Mouse (Mus musculus) adipocyte (in vitro differentiated cells): ENCODE measurements at regions not wholly inside any gene's neighbourhood (a gene's known extent, or its start where the extent isn't known, plus 50 kb on each side); places are given as distances from the start of the nearest gene placed in this dataset.
"Not testable (repeated sequence)": the region's sequence is repeated elsewhere in the genome, so short reads cannot be mapped to it uniquely, and the experiment has no call there.

Experiments used
- DNase-seq: peaks from one replicate; pipeline ENCODE4 v3.0.0-alpha.2; 2016; ENCODE audit warnings: low spot score

DNA sequence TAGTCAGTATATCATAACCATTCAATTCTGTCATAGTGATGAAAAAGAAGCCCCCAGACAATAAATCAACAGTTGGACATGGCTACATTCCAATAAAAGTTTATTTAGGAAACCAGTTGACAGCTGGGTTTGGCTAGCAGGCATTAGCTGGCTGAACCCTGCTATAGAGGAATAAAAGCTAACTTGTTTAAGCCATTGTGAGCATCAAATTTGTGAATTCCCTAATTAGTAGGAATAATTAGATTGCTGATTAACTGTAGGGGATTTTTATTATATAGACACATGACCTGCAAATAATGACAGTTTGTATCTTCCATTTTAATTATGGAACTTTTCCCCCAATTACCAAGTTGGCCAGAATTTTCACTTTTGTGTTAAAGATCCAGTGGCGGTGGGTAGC is 659.8 kb downstream of the Rwdd3 start:
- no peak for DNase-seq

GRCm38 (mm10) chr3:120498937-120499336 is 672.6 kb downstream of the Rwdd3 start:
- DNase-seq = no peak

DNA sequence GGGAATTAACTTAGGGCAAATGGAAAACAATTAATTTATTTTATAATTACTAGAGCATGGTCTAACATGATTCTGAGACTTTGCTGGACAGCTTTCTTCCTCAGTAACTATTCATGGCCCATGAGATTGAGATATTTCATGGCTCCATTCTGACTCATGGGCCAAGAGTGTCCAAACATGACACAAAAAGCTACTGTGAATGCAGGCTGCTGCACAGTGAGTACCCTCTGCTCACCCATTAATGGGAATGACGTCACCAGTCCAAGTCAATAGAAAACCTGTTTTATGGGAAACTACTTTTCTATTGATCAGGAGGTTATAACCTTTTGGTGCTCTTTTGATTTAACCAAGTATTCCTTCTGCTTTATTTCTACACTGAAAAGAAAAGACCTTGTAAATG is 693.6 kb downstream of the Rwdd3 start:
- DNase-seq = no peak

GRCm38 (mm10) chr3:120477232-120477631 is 693.0 kb upstream of the Ptbp2 start:
- no peak for DNase-seq

DNA sequence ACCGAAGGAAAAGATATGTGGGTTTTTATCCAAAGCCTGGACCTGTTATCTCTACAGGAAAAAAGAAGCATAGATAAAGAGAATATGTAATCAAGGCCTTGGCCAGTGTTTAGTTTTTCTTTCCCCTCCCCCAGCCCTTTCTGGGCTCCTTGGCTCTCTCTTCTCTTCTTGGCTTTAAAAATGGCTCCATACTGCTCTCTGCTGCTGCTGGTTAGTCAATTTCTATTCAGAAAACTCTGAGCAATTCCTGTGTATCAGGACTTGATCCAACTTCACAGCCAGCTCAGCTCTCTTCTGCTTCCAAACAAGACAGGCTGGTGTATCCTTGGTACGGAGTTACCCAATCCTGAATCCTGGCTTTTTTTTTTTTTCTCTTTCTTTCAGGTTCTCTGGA is 689.4 kb upstream of the Ptbp2 start:
- DNase-seq = peak; percentile 14

DNA sequence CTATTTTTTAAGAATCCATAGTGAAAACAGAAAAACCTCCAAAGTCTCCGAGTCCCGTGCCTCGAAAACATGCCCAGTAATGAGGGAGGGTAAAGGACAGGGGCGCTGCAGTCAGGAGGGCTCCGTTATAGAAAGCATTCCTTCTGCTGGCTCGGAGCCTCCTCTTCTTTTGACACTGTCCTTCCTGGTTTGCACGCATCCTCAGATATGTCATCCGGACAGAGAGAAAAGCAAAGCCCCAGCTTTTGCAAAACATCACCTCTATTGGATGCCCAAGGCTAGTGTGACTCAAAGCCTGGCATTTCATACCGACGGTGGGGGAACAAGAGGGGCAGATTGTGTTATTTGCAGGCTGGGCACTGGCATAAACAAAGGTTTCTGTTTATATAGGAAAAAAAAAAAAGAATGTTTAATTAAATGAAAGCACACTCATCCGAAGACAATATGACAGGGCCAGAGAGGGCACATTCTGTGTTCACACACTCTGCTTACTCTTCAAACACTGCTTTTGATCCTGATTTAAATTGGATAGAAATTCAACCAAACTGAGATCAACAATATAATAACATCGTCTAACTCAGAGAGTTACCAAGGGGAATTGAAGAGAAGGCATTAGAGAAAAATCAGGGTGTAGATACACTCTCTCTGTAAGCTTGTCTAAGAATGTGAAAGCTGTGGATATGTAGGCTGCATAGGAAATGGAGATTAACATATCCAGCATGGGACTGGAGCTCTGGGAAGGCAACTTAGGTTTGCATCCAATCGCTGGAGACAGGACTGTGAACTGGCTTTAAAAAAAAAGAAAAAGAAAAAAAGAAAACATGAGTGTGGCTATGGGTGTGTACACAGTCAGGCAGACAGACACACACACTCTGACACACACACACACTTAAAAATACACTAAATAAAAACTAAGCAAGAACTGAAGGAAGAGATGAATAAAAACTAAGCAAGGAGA is 688.7 kb upstream of the Ptbp2 start:
- DNase-seq = no peak

DNA sequence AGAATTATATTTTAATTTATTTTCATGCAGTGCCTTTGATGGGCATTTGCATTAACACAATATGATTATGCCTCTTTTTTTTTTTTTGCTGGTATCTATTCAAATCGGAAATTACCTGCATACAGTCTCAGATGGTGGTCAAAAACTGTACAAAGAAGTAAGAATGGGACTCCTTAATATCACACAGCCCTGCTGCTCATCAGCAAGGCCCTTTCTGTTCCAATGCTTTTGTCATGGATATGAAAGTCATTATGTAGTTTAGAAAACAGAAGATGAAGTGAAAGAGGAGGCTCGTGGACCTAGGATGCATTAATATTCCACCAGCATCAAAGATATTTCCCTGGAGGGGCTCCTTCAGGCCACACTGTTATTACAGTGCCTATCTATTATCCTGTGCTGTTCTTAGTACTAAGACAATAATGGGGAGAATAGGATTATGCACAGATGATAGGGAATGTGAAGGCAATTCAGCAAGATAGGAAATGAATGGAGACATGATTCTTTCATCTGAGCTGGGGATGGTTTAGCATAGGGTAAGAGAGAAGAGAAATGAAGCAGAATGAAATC is 687.7 kb upstream of the Ptbp2 start:
- DNase-seq = no peak

GRCm38 (mm10) chr3:120468887-120469286 is 684.6 kb upstream of the Ptbp2 start:
- DNase-seq = no peak

GRCm38 (mm10) chr3:120460717-120461116 is 676.5 kb upstream of the Ptbp2 start:
- DNase-seq = no peak

- no peak for DNase-seq
Observed at GRCm38 (mm10) chr3:120457912-120458311, 673.6 kb upstream of the Ptbp2 start.

DNA sequence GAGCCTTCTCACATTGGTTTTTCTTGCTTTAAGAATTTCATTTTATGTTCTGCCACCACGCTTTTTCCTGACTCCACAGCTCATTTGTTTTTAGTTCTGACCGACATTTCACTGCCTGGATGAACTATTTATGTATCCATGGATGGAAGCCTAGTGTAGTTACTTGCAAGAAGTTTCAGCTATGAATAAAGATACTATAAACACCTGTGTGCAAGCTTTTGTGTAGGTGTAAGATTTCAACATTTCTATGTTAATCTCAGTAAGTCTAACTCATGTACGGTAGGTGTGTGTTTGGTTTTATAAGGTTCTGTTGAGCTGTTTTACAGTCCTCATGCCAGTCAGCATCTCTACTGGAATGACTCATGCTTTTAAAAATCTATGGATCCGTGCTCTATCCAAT is 656.9 kb upstream of the Ptbp2 start:
- DNase-seq = no peak

DNA sequence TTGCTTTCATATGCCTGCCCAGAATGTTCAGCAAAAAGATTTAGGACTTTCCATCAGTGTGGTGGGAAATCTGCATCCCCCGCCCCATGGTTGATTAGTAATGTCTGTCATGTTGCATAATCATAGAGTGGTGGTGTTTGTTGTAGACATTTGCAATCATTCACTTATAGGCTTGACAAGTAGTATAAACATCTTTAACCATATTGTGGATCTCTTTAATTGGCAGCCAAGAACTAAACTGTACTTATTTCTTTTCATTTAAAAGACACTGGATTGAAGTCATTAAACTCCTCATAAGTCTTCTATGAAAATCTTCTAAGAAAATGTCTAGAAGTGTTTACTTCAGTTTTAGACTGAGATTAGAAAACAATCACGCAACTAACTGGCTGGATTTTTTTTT is 646.0 kb upstream of the Ptbp2 start:
- DNase-seq = no peak

DNA sequence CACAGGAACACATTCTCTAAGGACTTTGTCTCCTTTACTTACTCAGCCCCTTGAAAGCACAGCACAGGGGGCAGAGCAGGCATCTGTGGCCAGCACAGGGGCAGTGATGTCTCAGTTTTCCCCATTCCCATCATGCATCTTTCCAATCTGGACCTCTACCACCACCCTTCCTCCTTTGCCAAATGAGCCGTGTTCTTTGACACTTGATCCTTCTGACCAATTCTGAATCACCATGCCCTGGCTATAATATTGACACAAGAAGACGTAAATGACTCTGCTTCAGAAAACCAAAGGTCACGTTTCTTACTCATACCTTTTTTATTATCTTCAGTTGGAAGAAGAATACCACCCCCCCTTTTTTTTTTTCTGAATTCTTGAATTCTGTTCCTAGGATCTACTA is 632.4 kb upstream of the Ptbp2 start:
- no peak for DNase-seq

GRCm38 (mm10) chr3:120375688-120376289 is 591.5 kb upstream of the Ptbp2 start:
- DNase-seq = no peak

DNA sequence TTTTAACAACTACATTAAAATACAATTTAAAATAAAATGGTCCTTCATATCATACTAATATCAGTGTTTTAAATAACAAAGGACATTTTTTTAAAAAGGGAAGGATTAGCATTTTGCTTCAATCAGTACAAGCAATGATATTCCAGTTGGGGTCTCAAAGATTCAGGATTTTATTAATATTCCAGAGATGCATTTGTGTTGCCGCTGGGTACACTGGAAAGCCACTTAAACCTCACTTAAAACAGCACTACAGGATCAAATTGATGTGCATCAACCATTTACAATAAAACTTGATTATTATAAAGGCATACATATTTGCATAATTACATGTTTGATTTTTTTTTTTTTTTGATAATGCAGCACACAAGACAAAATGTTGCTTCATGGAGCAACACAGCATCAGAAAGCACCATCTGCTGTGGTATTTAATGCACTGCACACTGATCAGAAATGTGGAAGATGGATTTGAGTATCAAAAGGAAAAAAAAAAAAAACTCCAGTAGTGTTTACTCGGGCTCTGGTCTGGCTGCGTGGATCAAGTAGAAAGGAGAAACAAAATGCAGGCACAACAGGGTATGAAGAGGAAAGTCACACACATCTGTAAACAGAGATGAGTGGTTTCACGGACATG is 558.6 kb upstream of the Ptbp2 start:
- DNase-seq = no peak

DNA sequence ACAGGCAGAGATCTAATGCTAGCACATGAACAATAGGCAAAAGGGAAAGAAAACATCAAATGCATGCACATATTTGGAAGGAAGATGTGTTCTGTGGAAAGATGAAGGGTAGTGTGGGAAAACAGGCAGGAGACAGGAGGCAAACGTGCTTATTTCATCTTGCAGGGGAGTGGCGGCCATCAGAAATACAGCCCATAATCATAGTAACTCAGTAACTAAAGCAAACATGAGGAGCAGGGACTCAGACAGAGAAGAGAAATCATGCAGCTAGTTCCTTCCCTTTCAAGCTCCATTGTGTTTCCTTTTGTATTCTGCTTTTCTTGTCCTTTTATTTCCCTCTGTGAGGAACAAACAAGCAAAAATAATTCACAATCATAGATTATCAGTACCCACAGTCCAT is 557.6 kb upstream of the Ptbp2 start:
- DNase-seq = no peak

DNA sequence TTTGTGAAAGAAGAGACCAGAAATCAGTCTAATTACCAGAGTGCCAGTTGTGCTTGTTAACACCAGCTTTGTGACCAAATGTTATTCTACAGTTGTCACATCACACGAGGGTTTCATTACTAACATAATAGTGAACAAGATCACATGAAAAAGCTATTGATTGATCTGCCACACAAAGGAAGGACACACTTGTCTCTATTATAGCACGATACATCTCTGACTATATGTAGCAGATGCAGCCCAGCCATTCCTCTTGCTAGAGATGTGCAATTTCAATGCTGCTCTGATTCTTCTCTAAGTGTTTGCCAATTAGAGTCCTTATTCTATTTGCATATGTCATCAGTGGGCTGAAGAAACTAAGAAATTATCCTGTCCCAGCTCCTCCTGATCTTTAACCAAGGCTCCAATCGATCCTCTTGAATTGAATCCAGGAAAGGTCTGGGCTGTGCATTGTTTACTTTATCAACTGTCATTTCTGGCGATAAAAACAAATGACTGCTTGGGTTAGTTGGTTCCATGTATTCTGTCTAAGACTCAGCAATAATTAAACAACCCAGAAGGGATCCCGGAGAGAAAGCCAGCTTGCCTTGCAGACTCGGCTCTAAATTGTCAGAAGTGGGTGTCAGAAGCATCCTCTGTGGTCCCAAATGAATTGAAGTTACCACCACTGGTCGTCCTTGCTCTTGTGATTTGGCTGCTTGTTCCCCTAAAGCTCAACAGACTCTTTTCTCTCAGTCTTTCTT is 551.7 kb upstream of the Ptbp2 start:
- DNase-seq = no peak

DNA sequence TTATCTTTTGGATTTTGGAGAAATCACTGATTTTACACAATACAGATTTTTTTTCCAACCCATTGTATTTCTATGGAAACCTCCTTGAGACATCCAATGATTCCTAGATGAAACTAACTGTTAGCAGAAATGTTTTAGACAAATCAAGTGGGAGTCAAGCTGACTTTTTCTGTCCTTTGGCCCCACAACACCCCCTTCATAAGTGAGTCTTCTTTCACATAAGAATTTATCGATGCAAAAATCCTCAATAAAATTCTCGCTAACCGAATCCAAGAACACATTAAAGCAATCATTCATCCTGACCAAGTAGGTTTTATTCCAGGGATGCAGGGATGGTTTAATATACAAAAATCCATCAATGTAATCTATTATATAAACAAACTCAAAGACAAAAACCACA is 522.8 kb upstream of the Ptbp2 start:
- DNase-seq = not testable (repeated sequence)

- no peak for DNase-seq
Observed at GRCm38 (mm10) chr3:120305608-120306007, 521.3 kb upstream of the Ptbp2 start.
